Mouse (Mus musculus) bone marrow macrophage, adult 2 months (primary cell): ENCODE results near the gene Maml2.

Source experiments
- CTCF ChIP-seq: IDR thresholded peaks from 2 replicates; pipeline ENCODE4 v1.5.1; 2012; ENCODE audit warnings: low read depth, mild to moderate bottlenecking, low read length, moderate library complexity
- POLR2A ChIP-seq: IDR thresholded peaks from 2 replicates; pipeline ENCODE4 v1.6.1; 2012; ENCODE audit warnings: mild to moderate bottlenecking, low read depth, low read length, borderline replicate concordance

DNA sequence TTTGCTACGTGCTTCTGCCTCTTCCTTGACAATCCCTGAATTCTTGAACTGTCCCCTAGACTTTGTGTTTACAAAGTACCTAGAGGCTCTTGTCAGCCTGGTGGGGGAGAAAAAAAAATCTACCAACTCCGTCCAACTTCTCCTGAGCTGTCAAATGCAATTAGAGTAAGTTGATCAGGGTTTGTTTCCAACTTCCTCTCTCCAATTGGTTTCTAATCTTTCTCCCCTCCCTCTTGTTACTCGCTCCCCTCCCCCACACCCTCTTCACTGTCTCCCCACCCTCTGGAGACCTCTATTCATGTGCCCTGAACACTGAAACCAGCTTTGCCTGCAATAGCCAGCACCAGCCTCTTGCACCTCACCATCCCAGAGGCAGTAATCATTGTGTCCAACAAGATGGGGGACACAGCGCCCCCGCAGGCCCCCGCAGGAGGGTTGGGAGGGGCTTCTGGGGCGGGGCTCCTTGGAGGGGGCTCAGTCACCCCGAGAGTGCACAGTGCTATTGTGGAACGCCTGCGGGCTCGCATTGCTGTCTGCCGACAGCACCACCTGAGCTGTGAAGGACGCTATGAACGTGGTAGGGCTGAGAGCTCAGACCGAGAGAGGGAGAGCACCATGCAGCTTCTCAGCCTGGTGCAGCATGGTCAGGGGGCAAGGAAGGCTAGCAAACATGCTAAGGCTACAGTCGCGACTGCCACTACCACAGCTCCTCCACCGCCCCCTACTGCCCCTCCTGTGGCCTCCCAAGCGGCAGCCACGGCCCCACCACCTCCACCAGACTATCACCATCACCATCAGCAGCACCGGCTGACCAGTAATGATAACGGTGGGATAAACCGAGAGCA, at the start of gene Maml2:
- TF ChIP-seq CTCF (no peak), POLR2A (no peak)
